Mouse (Mus musculus) liver, adult (tissue): Measurements from ENCODE around the gene Tgfb2.

ENCODE experiments used
- GATA4 ChIP-seq: IDR thresholded peaks from 2 replicates; pipeline ENCODE4 v1.6.1; 2014; ENCODE audit warnings: mild to moderate bottlenecking, low read length; ENCODE audit not compliant: insufficient replicate concordance

Tgfb2 gene

DNA sequence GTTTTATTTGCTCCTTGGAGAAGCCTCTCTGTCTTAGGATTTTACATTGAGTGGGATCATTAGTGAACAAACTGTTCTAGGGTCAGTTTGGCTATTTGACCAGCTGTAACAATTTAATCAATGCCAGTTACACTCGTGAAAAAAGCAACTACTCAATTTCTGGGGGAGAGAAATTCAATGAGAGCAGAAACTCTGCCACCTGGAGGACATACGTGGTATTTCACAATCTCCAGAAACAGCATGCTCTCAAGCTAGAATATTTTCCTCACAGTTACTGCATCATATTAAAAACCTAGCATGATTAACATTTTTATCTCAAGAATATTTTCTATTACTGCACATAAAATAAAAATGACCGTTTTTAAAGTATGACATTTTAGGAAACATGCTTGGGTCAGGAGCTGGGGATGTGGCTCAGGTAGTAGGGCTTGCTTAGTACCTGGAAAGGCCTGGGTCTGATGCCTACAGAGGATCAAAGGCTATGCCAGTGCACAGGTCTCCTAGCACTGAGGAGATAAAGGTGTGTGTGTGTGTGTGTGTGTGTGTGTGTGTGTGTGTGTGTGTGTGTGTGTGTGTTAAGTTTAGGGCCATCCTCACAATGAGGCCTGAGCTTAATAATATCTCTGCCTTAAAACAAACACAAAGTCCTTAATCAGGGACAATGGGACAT lies 7.1 kb upstream of the Tgfb2 start:
- no peak for TF ChIP-seq GATA4

DNA sequence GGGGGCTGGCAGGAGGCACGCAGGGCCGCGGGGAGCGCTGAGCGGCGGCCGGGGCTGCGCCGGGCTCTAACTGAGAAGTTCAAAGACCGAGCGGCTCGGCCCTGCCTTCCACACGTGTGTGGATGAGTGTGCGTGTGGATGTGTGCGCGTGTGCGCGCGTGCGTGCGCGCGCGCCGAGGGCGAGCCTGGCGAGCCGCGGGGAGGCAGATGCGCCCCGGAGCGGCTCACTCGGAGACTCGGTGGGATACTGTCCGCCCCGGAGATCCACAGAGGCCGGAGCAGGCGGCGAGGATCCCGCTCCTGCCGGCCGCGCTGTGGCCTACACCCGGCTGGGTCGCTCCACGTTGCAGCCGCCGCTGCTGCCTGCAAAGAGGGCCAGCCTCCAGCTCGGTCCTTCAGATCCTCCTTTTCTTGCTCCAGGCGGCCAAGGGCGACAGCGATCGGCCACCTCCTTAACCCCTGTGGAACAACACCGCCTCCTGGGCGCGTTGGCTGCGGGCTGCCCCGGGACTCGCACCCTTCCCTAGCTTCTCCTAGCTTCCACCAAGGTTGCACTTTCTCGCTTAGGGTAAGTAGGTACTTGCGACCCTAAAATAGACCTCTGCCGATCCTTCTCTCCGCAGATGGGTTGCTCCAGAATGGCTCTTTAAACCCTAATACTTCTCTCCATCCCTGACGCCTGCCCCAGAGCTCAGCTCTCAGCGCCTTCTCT lies 430 bp downstream of the Tgfb2 start:
- TF ChIP-seq GATA4 = no peak

DNA sequence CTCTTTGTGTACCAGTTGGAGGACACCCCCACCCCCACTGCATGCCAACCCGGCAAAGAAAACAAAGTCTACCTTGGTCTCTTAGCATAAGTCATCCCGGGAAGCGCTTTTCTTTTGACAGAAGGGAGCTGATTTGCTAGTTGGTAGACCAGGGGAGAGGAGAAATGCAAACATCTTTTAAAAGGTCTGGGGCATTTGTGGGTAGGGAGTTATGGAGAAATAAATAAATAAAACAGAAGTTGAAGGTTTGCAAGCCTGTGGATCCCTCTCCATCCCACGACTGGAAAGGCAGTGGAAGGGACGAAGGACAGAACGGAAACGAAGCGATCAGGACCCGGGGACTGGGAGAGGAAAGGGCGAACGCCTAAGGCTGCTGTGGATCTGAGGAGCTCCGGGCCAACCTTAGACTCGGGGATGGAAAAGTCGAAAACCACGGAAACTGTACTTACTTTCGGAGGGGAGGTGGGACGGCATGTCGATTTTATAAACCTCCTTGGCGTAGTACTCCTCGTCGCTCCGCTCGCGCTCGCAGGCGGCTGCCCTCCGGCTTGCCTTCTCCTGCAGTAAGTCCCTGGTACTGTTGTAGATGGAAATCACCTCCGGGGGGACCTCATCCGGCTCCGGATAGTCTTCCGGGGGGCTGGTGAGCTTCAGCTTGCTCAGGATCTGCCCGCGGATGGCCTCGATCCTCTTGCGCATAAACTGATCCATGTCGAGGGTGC lies 1.6 kb downstream of the Tgfb2 start:
- no peak for TF ChIP-seq GATA4

- TF ChIP-seq GATA4 = no peak
Observed at GRCm38 (mm10) chr1:186703256-186703979, 2.4 kb downstream of the Tgfb2 start.

DNA sequence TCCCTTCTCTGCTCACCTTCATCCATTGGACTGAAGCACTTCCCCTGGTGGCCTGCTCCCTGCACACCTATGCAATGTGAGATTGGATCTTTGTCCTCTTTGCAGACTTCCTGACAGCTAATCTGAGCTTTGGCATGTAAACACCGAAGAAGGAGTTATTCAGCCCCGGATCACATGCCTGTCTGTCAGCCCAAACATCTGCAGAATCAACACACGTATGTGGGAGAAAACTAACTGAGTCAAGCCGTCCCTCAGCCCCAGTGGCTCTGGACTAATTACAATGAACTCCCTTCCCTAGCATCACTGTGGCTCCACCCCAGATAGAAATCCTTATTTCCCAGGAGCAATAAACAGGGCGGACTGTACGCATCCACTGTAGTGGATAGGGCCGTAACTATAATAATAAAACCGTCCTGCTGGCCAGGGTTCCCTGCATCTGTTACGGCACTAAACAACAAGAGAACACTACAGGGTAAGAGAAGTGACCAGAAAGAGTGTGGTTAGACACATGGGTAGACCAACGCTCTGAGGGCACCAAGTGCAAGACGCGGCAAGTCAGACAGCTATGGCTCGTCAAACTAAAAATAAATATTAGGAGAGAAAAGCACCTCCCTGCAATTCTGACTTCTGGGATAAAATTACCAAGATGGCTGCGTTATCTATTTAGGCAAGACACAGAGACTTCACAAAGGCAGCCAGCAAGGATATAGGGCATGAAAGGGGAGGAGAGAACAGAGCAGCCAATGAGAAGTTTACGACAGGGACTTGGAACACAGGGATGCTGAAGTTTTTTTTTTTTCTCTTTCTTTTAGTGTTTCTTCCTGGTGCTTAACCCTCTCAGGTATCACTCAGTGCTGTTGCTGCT lies 3.2 kb downstream of the Tgfb2 start:
- no peak for TF ChIP-seq GATA4

- TF ChIP-seq GATA4 = no peak
Observed at GRCm38 (mm10) chr1:186701206-186701905, 4.4 kb downstream of the Tgfb2 start.

GRCm38 (mm10) chr1:186700496-186700895 lies 5.3 kb downstream of the Tgfb2 start:
- no peak for TF ChIP-seq GATA4

- no peak for TF ChIP-seq GATA4
Observed at GRCm38 (mm10) chr1:186698583-186699338, 7.0 kb downstream of the Tgfb2 start.

DNA sequence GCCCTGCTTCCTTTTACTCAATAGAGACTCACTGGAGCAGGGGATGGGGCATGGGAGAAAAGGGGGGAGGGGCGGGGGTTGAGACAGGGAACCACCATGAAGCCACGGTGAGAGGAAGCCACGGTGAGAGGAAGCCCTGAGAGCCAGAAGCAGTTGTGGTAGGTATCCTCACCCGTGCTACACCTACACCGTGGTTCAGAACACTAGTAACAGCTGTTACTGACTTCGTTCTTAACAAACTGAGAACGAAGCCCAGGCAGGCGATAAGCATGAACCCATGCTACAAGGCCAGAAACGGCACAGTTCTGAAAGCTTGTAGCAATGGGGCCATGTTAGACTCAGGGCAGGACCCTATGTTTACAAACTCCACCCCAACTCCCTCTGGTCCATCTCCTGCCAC lies 9.6 kb downstream of the Tgfb2 start:
- TF ChIP-seq GATA4 = no peak

DNA sequence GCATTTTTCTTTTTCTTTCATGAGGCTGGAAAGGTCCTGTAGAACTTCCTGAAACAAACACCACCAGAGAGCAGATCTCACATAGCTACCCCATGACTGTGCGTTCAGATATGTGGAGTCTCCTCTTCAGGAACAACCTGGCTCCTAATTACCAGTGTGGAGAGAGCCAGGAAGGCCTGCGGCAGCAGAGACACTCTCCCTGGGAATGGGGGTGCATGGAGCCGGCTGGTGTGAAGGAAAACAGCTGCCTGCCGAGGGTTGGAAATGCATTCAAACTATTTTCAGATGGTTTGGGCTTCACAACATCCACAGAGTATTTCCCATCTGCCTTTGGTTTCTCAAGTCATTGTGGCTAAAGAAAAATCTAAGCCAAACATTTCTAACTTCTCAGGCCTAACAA lies 10.4 kb downstream of the Tgfb2 start:
- no peak for TF ChIP-seq GATA4

GRCm38 (mm10) chr1:186692370-186692769 lies 13.4 kb downstream of the Tgfb2 start:
- no peak for TF ChIP-seq GATA4

GRCm38 (mm10) chr1:186691708-186692107 lies 14.1 kb downstream of the Tgfb2 start:
- TF ChIP-seq GATA4 = no peak

DNA sequence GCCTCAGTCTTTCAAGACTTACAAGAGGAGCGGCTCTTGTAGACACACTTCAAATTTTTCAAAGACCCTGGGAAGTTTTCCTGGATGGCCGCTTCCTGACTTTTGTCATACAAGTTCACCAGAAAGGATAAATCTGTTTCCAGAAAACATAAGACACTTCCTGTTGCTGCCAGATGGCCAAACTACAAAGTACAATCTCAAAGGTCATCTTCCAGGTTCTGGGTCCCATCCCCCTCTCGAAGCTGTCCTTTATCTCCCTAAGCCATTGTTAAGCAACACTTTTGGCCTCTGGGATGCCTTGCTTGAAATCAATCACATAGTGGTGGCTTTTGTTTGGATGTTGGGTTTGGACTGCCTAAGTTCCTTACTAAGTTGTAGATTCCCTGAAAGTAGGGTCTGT lies 21.7 kb downstream of the Tgfb2 start:
- TF ChIP-seq GATA4 = peak; percentile 22; the same call in 1 of the 2 replicates
